Mouse (Mus musculus): ENCODE results near the gene C2cd4a. TPM values are rescaled to one million over a fixed set of nuclear protein-coding genes. Genes with fewer than 3 reads are reported as not detected.

The C2cd4a gene
- polyA plus RNA-seq (2021; fragmentation: Nextera tagmentation): 0.89 TPM in 1 of 2 replicates, not detected in the other
- long read RNA-seq, experiment 1, partial matches to known transcripts: 0 of 1 reads
- long read RNA-seq, experiment 1, other reads (novel, unspliced or antisense): 1 of 1 reads
- long read RNA-seq, experiment 2: 0 reads

DNA sequence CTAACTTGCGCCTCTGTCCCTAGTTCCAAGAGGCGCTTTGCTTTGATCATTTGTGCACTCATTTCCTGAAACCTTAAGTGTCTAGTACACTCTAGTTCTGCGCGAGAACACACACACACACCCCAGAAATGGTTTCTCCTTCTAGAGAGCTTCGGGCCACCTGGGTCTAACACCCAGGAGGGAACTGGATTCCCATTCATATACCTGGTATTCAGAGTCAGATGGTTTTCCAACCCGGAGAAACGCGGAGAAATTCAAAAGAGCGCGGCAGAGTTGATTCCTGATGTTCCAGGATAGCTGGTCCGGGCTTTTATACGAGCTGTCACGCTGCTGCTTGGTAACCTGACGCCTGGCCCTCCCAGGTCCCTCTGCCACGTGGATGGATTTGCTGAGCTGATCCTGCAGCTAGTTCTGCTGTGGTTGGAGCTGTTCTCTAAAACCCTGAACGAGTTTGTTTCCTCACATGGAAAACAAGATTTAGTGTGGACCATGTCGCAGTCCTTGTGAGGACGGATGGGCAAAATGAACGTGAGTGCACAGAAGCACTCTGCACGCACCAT lies at the start of gene C2cd4a:
TSS of gene C2cd4a (minus strand) at position 285 of the 560 bp plus-strand sequence.

GRCm38 (mm10) chr9:67839981-67840859 lies 8.1 kb upstream of the C2cd4a start, which contains the start of gene Vps13c:
Gene Vps13c (plus strand): TSS chr9:67840396.

Other genes starting within 250 kb of the C2cd4a start
- 0.16 and 4.3 TPM in 2 replicates for gene C2cd4b, start 72.9 kb downstream of the C2cd4a start, polyA plus RNA-seq (2021; fragmentation: Nextera tagmentation)
- gene Vps13c, start 8.1 kb upstream of the C2cd4a start, polyA plus RNA-seq (2021; fragmentation: Nextera tagmentation): 12.5 and 14.6 TPM in 2 replicates

Data from left cerebral cortex, adult 6 months (tissue).